Mouse (Mus musculus): Measurements from ENCODE around the gene Braf.

GRCm38 (mm10) chr6:39555648-39555945 lies 169.7 kb downstream of the Braf start:
- TF ChIP-seq EP300 (IDR thresholded peaks at IDR 0.05; ENCODE audit: low read depth), result no peak
- no peak for TF ChIP-seq CTCF (IDR thresholded peaks at IDR 0.05; ENCODE audit: low read depth)
